Mouse (Mus musculus) kidney, embryonic 15.5 days (tissue): ENCODE measurements around the gene Lrp11. TPM values are rescaled to one million over a fixed set of nuclear protein-coding genes. Genes with fewer than 3 reads are reported as not detected.
A peak's percentile ranks its signal among the peaks of the same experiment; 100 is the strongest.

Experiments used
- ATAC-seq: fragments of 200-750 bp; cut with Nextera tagmentation; replicated peaks from 2 replicates; pipeline ENCODE4 v1.8.0; 2017; ENCODE audit warnings: moderate TSS enrichment; ENCODE audit not compliant: low FRiP score
- H3K27ac ChIP-seq: fragments of 300-500 bp; sonication (generic); 2 replicates; pipeline ENCODE4 v1.5.1; 2015; ENCODE audit warnings: mild to moderate bottlenecking, inconsistent platforms
- H3K27me3 ChIP-seq: fragments of 300-500 bp; sonication (generic); 2 replicates; pipeline ENCODE4 v1.6.1; 2015; ENCODE audit warnings: inconsistent platforms
- H3K36me3 ChIP-seq: fragments of 300-500 bp; sonication (generic); 2 replicates; pipeline ENCODE4 v1.6.1; 2015; ENCODE audit warnings: inconsistent platforms
- H3K4me1 ChIP-seq: fragments of 300-500 bp; sonication (generic); 2 replicates; pipeline ENCODE4 v1.6.1; 2015; ENCODE audit warnings: inconsistent platforms
- H3K4me2 ChIP-seq: fragments of 300-500 bp; sonication (generic); 2 replicates; pipeline ENCODE4 v1.6.1; 2015; ENCODE audit warnings: moderate library complexity, mild to moderate bottlenecking, inconsistent platforms
- H3K4me3 ChIP-seq: fragments of 300-500 bp; sonication (generic); replicated peaks from 2 replicates; pipeline ENCODE4 v1.5.1; 2015; ENCODE audit warnings: mild to moderate bottlenecking, inconsistent platforms
- H3K9ac ChIP-seq: fragments of 300-500 bp; sonication (generic); 2 replicates; pipeline ENCODE4 v1.6.1; 2015; ENCODE audit warnings: mild to moderate bottlenecking, inconsistent platforms
- H3K9me3 ChIP-seq: fragments of 300-500 bp; sonication (generic); replicated peaks from 2 replicates; pipeline ENCODE4 v1.6.1; 2016; ENCODE audit warnings: inconsistent platforms
- WGBS: fragments of 180-500 bp; shearing (Covaris S2); methylation state at CpG from one replicate; pipeline ENCODE4 v1.1.7; 2015; ENCODE audit warnings: mixed read lengths; 5-methylcytosine and 5-hydroxymethylcytosine counted together
- polyA plus RNA-seq: library from polyadenylated mRNA; unstranded; fragments of >200 nt; fragmentation: Nextera tagmentation; extraction: Ambion mirVana; gene quantifications from 2 replicates; pipeline ENCODE4 v1.2.1, GENCODE M21; 2015

The Lrp11 gene
- polyA plus RNA-seq: 1.8 and 2.4 TPM in 2 replicates

DNA sequence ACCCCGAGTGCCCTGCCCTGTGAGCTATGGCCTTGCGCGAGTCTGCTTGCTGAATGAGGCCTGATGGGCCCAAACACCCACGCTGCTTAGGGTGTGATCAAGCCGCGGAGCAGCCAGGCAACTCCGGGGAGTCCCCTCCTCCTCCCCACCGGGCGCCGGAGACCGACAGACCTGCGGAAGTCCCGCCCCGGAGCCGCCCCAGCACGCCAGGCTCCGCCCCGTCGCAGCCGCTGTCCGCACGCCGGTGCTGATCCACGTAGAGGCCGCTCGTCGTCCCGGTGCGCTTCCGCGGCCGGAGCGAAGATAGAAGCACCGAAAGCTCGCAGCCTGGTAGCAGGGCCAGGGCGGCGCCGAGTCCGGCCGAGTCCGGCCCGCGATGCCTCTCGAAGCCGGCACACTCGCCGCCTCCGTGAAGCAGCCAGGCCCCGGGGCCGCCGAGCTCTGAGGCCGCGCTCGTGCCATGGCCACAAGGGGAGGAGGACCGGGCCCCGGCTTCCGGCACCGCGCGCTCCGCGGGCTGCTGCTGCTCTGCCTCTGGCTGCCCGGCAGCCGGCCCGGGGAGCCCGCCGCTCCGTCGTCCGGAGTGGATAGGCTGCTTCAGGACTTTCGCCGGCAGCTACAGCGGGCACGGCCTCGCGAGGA is at the start of gene Lrp11:
TSS of gene Lrp11 (plus strand) at position 209 of the 642 bp plus-strand sequence.
- Histone ChIP-seq H3K4me1 (peaks cover 10% of the 10 kb centered on the region), H3K9ac (peak within 1 kb of the TSS; percentile 43), H3K4me2 (peak within 1 kb of the TSS; percentile 99), H3K9me3 (no peaks in the 10 kb centered on the region), H3K27me3 (peaks cover 29% of the 10 kb centered on the region), H3K36me3 (no peaks in the 10 kb centered on the region), H3K27ac (no peak within 1 kb of the TSS), H3K4me3 (peak within 1 kb of the TSS; percentile 69)
- ATAC-seq: peak; percentile 97
- WGBS: under 1% methylated on average over 76 of the region's 76 CpGs

DNA sequence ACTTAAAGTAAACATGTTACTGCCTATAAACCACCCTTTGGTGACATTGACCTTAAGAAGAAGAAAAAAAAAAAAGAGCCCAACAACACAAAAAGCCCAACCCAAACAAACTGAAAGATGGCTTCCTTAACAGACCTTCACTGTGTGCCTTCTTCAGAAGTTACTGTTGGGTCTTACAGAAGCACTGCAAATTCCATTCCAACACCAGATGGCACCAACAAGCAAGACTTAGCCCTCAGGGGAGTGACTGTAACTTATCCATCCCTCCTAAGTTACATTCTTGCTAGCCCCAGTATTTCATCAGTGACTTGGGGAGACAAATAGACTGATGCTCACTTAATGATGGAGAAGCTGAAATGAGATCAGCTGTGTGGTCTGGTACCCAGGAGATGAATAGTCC is 11.6 kb upstream of the Lrp11 start:
- Histone ChIP-seq H3K9me3 (no peaks in the 10 kb centered on the region), H3K27me3 (0 out of 2 replicates have a peak, but pooled peaks cover 4% of the 10 kb centered on the region), H3K4me2 (no peak overlapping the region), H3K9ac (no peak overlapping the region), H3K36me3 (no peaks in the 10 kb centered on the region), H3K27ac (no peak overlapping the region), H3K4me1 (no peaks in the 10 kb centered on the region), H3K4me3 (no peak overlapping the region)
- ATAC-seq: no peak

DNA sequence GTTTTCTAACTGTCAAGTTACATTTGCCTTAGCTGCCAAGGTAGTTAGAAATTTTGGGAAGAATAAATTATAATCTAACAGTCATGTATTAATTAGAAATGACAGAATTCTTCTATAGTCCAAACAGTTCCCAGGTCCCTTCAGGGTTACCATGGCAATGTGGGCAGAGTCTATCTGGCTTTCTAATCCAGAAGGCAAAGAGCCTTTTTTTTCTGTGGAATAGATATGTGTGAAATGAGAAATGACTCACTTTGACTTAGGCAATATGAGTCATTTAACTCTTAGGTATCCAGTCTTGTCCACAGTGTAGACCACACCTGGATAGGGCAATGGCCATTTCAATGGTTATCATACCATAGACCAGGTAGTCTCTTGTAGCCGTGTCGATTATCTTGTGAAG is 8.2 kb upstream of the Lrp11 start:
- Histone ChIP-seq H3K9me3 (no peaks in the 10 kb centered on the region), H3K36me3 (no peaks in the 10 kb centered on the region), H3K4me3 (no peak overlapping the region), H3K27ac (no peak overlapping the region), H3K4me1 (no peaks in the 10 kb centered on the region), H3K27me3 (0 out of 2 replicates have a peak, but pooled peaks cover 4% of the 10 kb centered on the region), H3K9ac (no peak overlapping the region), H3K4me2 (no peak overlapping the region)
- 91% methylated on average over 2 of the region's 2 CpGs for WGBS
- no peak for ATAC-seq

DNA sequence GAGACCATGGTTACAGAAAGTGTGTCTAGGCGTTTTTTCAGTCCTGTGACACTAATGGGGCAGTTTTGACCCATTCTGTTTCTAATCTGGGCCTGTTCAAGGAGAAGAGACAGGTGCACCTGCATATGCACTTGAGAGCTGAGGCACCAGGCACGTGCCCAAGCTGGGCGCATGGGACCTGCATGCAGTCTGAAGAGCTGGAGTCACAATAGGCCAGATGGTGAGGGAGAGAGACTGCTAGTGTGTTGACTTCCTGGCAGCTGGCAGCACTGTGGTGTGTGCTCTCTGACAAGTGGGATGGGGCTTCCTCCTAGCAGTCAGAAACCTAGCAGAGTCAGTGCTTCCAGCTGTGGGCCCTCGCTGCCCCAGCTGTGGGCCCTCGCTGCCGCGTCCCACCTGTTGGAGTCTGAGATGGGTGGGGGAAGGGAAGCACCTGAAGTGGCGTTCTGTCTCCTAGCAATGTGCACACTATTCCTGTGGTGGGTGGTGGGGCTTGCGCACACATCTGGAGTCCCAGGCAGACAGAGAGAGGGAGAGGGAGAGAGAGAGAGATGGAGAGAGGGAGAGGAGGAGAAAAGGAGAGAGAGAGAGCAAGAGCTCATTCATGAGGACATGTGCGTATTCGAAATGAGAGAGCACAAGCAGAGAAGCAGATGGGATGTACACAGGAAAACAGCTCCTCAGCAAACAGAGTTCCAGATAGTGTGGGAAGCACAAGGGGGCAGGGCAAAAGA is 7.3 kb upstream of the Lrp11 start:
- 45% methylated on average over 11 of the region's 11 CpGs for WGBS

DNA sequence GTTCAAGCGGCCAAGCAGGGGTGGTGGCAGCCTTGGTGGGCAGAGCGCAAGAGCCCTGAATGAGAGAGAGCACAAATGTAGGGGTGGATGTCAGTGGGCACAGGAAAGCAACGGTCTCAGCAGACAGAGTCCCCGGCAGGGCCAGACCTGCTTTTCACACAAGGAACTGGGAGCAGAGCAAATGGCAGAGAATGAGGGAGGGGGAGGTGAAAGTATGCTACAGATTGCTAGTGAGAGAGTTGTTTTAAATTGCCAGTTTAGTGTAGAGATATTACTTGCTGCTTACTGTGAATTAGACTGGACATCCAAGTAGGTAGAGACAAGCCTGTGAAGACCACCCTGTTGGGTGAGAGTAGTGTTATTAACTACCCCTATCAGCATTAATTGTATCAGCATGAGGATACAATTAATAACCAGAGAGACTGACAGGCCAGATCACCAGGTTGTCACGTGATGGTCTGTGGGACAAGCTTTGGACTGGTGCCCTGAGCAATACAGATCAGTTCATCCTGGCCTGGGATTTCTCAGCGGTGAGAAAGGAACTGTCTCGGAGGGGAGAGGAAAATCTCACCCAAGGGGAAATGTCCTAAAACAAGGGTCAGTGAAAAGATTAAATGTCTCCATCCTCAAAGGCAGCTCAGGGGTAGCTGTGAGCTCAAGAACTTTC is 6.6 kb upstream of the Lrp11 start:
- Histone ChIP-seq H3K9ac (no peak overlapping the region), H3K27ac (no peak overlapping the region), H3K27me3 (0 out of 2 replicates have a peak, but pooled peaks cover 4% of the 10 kb centered on the region), H3K4me1 (no peaks in the 10 kb centered on the region), H3K4me3 (no peak overlapping the region), H3K36me3 (no peaks in the 10 kb centered on the region), H3K9me3 (no peaks in the 10 kb centered on the region), H3K4me2 (no peak overlapping the region)
- ATAC-seq: no peak
- WGBS: 33% methylated on average over 7 of the region's 7 CpGs

More for the DNA sequence above, 7.3 kb upstream of the Lrp11 start:
- no peak for ATAC-seq
- Histone ChIP-seq H3K36me3 (no peaks in the 10 kb centered on the region), H3K4me1 (no peaks in the 10 kb centered on the region), H3K4me3 (no peak overlapping the region), H3K9ac (no peak overlapping the region), H3K27me3 (0 out of 2 replicates have a peak, but pooled peaks cover 4% of the 10 kb centered on the region), H3K27ac (no peak overlapping the region), H3K9me3 (no peaks in the 10 kb centered on the region), H3K4me2 (no peak overlapping the region)

DNA sequence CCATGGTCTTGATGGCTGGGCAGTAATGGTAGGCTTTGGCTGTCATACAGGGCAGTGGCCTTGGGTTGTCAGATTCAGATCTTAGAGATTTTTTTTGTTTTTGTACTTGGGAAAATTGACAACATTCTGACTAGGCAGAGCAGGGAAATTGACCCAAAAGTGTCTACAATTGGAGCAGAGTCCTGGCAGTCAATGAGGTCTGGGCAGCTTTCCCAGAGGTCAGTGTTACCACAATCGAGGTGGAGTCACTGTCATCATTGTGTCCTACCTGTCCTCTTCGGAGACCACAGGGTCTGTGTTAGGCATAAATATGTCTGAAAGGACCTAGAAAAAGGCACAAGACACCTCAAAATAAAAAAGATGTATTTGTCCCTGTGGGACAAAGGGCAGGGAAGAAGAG is 2.8 kb upstream of the Lrp11 start:
- no peak overlapping the region for H3K27ac ChIP-seq
- H3K4me3 ChIP-seq: no peak overlapping the region
- no peaks in the 10 kb centered on the region for H3K9me3 ChIP-seq
- no peak for ATAC-seq
- H3K4me2 ChIP-seq: no peak overlapping the region
- no peak overlapping the region for H3K9ac ChIP-seq
- H3K4me1 ChIP-seq: peaks cover 10% of the 10 kb centered on the region
- H3K36me3 ChIP-seq: no peaks in the 10 kb centered on the region
- H3K27me3 ChIP-seq: peaks cover 22% of the 10 kb centered on the region
- 76% methylated on average over 2 of the region's 2 CpGs for WGBS

DNA sequence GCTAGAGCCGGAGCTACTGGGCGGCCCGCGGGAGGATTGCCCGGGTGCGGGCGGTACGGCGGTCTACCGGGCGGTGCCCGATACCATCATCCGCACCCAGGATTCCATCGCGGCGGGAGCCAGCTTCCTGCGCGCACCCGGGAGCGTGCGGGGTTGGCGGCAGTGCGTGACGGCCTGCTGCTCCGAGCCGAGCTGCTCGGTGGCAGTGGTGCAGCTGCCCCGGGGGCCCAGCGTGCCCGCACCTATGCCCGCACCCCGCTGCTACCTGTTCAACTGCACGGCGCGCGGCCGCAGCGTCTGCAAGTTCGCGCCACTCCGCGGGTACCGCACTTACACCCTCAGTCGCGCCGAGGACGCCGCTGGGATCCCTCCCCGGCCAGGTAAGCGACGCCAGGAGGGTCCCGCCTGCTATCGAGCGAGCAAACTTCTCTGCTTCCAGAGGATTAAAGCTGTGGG is 662 bp downstream of the Lrp11 start:
- Histone ChIP-seq H3K9me3 (no peaks in the 10 kb centered on the region), H3K27ac (no peak overlapping the region), H3K4me2 (peak overlapping the region; percentile 99), H3K4me1 (peaks cover 10% of the 10 kb centered on the region), H3K9ac (peak overlapping the region; percentile 43), H3K36me3 (no peaks in the 10 kb centered on the region), H3K4me3 (peak overlapping the region; percentile 69), H3K27me3 (peaks cover 29% of the 10 kb centered on the region)
- under 1% methylated on average over 54 of the region's 54 CpGs for WGBS
- ATAC-seq: no peak; the same call in 1 of the 2 replicates

DNA sequence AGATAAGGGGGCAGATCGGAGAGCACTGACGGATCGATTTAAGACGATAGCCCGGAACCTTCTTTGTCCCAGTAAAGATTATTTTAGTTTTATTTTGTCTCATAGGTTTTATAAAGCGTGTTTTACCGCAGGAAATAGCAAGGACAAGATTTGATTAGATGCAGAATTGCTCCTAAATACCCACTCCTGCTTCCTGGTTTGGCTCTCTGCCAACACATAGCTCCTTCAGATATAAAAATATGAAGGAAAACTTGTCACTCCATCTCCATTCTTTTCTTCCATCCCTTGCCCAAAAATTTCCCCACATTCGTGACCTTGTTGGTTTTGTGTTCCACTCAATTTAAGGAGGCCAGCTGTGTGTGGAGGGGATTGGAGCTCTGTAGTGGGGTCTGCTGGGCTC is 1.2 kb downstream of the Lrp11 start:
- H3K27me3 ChIP-seq: peaks cover 29% of the 10 kb centered on the region
- 7% methylated on average over 8 of the region's 8 CpGs for WGBS
- peak overlapping the region; percentile 99 for H3K4me2 ChIP-seq
- no peaks in the 10 kb centered on the region for H3K36me3 ChIP-seq
- H3K4me3 ChIP-seq: peak overlapping the region; percentile 69
- H3K9ac ChIP-seq: no peak overlapping the region
- no peaks in the 10 kb centered on the region for H3K9me3 ChIP-seq
- no peak overlapping the region for H3K27ac ChIP-seq
- H3K4me1 ChIP-seq: peaks cover 10% of the 10 kb centered on the region
- no peak for ATAC-seq

DNA sequence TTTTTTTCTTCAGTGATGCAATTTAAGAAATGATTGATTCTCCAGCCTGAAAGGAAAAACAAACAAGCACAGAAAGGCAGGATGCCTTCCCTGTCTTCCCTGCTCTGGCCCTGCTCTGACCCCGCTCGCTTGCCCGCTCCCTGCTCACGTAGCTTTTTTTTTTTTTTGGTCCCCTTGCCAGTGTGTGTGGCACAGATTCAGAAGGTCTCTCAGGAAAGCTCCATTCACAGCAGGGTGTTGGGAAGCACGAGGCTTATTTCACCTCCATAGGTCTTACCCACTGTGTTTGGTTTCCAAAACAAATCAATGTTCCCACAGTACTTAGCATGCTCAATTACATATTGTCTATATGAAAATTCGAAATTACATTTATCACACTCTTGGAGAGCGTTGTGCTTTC is 5.2 kb downstream of the Lrp11 start:
- Histone ChIP-seq H3K27me3 (peaks cover 29% of the 10 kb centered on the region), H3K27ac (no peak overlapping the region), H3K9ac (no peak overlapping the region), H3K36me3 (no peaks in the 10 kb centered on the region), H3K4me2 (no peak overlapping the region), H3K9me3 (no peaks in the 10 kb centered on the region), H3K4me1 (peaks cover 10% of the 10 kb centered on the region), H3K4me3 (no peak overlapping the region)
- 54% methylated on average over 7 of the region's 7 CpGs for WGBS
- ATAC-seq: no peak

DNA sequence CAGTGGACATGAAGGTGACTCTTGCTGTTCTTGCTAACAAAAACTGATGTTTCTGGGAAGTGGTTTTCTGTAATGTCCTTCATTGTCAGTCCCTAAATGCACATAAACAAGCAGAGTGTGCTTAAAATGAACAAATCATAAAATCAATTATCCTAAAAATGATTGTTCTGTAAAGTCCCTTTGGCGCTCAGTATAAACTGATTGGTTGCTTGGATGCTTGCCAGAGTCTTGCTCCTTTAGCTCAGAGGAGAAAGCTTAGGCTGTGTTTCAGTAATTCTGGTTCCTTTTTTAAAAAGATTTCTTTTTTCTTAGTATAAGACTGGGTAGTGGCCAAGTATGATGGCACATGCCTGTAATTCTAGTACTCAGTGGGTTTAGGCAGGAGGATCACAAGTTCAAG is 6.7 kb downstream of the Lrp11 start:
- no peak overlapping the region for H3K4me2 ChIP-seq
- H3K4me1 ChIP-seq: 0 out of 2 replicates have a peak, but pooled peaks cover 3% of the 10 kb centered on the region
- no peak overlapping the region for H3K9ac ChIP-seq
- no peaks in the 10 kb centered on the region for H3K9me3 ChIP-seq
- peaks cover 16% of the 10 kb centered on the region for H3K27me3 ChIP-seq
- no peak overlapping the region for H3K4me3 ChIP-seq
- no peak overlapping the region for H3K27ac ChIP-seq
- H3K36me3 ChIP-seq: no peaks in the 10 kb centered on the region
- WGBS: 66% methylated on average over 1 of the region's 1 CpGs
- no peak for ATAC-seq

DNA sequence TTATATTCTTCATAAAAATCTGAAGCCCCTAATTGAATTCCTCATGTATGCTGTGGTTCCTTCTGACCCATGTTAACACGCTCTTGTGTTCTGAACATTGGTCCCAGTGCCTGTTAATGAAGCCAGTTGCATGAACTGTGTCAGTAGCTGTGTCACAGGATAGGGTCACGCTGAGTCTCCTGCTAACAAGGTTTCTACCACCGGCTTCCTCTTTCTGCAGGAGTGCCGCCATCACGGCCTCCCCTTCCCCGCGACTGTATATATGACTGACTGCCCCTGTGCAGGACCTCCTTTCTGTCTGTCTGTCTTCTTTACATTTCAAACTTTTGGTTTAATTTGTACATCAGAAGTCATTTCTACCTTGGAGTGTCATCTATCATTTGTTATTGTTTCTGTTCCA is 8.6 kb downstream of the Lrp11 start:
- no peak overlapping the region for H3K27ac ChIP-seq

DNA sequence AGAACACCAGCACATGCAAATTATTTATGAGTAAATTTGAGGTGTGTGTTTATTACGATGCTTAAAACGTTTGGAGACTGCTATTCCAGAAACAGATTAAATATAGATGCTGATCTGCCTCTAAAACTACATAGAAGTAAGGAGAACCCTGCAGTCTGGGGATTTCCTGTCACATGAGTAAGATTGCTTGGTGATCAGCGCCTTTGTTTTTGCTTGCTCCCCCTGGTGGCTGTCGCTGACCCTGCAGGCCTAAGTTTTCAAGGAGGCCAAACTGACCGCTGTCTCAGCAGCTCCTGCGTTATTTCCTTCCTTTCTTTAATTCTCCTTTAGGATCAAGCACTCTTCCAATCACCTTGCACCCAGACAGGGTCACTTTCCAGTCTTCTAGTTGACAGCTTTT is 11.0 kb downstream of the Lrp11 start:
- Histone ChIP-seq H3K27me3 (no peaks in the 10 kb centered on the region), H3K4me2 (no peak overlapping the region), H3K9ac (no peak overlapping the region), H3K36me3 (no peaks in the 10 kb centered on the region), H3K4me3 (no peak overlapping the region), H3K9me3 (no peaks in the 10 kb centered on the region), H3K27ac (no peak overlapping the region), H3K4me1 (0 out of 2 replicates have a peak, but pooled peaks cover 3% of the 10 kb centered on the region)
- no peak for ATAC-seq
- 11% methylated on average over 6 of the region's 6 CpGs for WGBS

More for the DNA sequence above, 8.6 kb downstream of the Lrp11 start:
- Histone ChIP-seq H3K9me3 (no peaks in the 10 kb centered on the region), H3K36me3 (no peaks in the 10 kb centered on the region), H3K4me2 (no peak overlapping the region), H3K4me1 (0 out of 2 replicates have a peak, but pooled peaks cover 3% of the 10 kb centered on the region), H3K4me3 (no peak overlapping the region), H3K27me3 (no peaks in the 10 kb centered on the region), H3K9ac (no peak overlapping the region)
- 88% methylated on average over 7 of the region's 7 CpGs for WGBS
- no peak for ATAC-seq
